Mouse (Mus musculus) hindbrain, embryonic 16.5 days (tissue): Measurements from ENCODE around the gene Abca13. TPM values are rescaled to one million over a fixed set of nuclear protein-coding genes. Genes with fewer than 3 reads are reported as not detected.

Experiments used
- ATAC-seq: fragments of 200-750 bp; cut with Nextera tagmentation; 2 replicates; pipeline ENCODE4 v1.8.0; 2017; ENCODE audit warnings: moderate TSS enrichment, moderate library complexity
- H3K27ac ChIP-seq: fragments of 300-500 bp; sonication (generic); 2 replicates; pipeline ENCODE4 v1.5.1; 2014; ENCODE audit warnings: low read depth, mild to moderate bottlenecking, control low read depth, low read length, moderate library complexity
- H3K27me3 ChIP-seq: fragments of 300-500 bp; sonication (generic); replicated peaks from 2 replicates; pipeline ENCODE4 v1.6.1; 2014; ENCODE audit warnings: low read length; ENCODE audit not compliant: control insufficient read depth, insufficient read depth
- H3K36me3 ChIP-seq: fragments of 300-500 bp; sonication (generic); 2 replicates; pipeline ENCODE4 v1.6.1; 2014; ENCODE audit warnings: mild to moderate bottlenecking, low read length, moderate library complexity, mixed read lengths; ENCODE audit not compliant: control insufficient read depth, insufficient read depth
- H3K4me1 ChIP-seq: fragments of 300-500 bp; sonication (generic); 2 replicates; pipeline ENCODE4 v1.6.1; 2014; ENCODE audit warnings: low read depth, low read length; ENCODE audit not compliant: control insufficient read depth, insufficient read depth
- H3K4me2 ChIP-seq: fragments of 300-500 bp; sonication (generic); 2 replicates; pipeline ENCODE4 v1.6.1; 2014; ENCODE audit warnings: mild to moderate bottlenecking, low read length, control low read depth, moderate library complexity
- H3K4me3 ChIP-seq: fragments of 300-500 bp; sonication (generic); 2 replicates; pipeline ENCODE4 v1.5.1; 2014; ENCODE audit warnings: mild to moderate bottlenecking, low read length, control low read depth, moderate library complexity
- H3K9ac ChIP-seq: fragments of 300-500 bp; sonication (generic); 2 replicates; pipeline ENCODE4 v1.6.1; 2014; ENCODE audit warnings: low read depth, mild to moderate bottlenecking, control low read depth, low read length, moderate library complexity
- H3K9me3 ChIP-seq: fragments of 300-500 bp; sonication (generic); 2 replicates; pipeline ENCODE4 v1.6.1; 2014; ENCODE audit warnings: mild to moderate bottlenecking, low read length, moderate library complexity; ENCODE audit not compliant: control insufficient read depth
- WGBS: fragments of 180-500 bp; shearing (Covaris S2); extraction: QIAGEN DNeasy Blood & Tissue Kit; methylation state at CpG from one replicate; pipeline ENCODE4 v1.1.7; 2014; 5-methylcytosine and 5-hydroxymethylcytosine counted together
- polyA plus RNA-seq: library from polyadenylated mRNA; unstranded; fragments of >200 nt; fragmentation: Nextera tagmentation; extraction: Ambion mirVana; gene quantifications from 2 replicates; pipeline ENCODE4 v1.2.1, GENCODE M21; 2015

Gene Abca13
- polyA plus RNA-seq, 1 experiment from 2014 or later, result 0.01 TPM

DNA sequence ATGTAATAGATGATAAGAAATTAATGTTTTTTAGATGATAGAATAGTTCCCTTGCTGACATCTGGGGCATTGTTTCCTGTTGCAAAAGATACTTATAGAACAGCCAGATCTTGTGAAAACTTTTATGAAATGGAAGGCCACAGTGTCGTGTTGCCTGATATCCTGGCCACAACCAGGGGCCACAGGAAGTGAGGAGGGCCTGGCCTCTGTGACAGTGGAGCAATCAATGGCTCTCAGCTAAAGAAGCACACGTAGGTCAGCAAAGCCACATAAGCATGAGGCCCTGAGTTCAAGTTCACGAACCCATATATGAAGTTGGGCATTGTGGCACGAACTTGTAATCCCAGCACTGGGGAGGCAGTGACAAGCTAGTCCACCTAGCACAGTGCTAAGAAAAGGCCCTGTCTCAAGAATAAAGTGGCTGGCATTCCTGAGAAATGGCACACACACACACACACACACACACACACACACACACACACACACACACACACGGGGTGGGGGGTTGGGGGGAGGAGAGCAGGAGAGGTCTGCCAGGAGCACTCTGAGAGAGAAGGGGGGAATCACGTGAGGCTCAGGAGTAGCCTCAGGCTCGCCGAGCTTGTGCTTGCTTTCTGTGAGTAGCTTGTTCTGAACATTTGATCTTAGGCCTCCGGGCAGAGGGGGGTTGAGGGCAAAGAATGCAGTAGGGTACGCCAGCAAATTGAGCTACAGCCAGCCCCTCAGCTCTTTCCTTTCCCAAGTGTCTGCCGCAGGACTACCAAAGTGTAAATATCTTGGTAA, 779 bp upstream of the Abca13 start:
- H3K4me1 ChIP-seq, result no peaks in the 10 kb centered on the region
- no peak overlapping the region for H3K27ac ChIP-seq
- 39% methylated on average over 11 of the region's 11 CpGs for whole genome bisulfite sequencing
- ATAC-seq, result peak; percentile 52; the same call in 1 of the 2 replicates
- H3K4me2 ChIP-seq, result no peak overlapping the region
- no peak overlapping the region for H3K4me3 ChIP-seq
- no peaks in the 10 kb centered on the region for H3K9me3 ChIP-seq
- no peaks in the 10 kb centered on the region for H3K36me3 ChIP-seq
- no peaks in the 10 kb centered on the region for H3K27me3 ChIP-seq
- H3K9ac ChIP-seq, result no peak overlapping the region

DNA sequence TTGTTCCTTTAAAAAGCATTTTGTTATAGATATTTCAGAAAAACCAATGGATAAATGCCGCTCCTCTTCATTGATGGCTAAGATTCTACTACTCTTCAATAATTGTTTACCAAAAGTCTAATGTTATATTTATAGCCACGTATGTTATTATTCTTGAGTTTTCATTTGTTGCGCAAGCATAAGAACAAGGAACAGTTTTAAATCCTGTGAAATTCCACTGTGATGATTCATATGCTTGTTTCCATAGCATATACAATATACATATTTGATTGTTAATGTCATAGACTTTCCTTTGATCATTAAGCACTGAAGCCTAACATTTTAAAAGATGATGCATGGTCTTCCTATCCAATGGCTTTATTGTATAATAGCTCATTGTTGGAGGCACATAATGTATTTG, 3.1 kb downstream of the Abca13 start:
- Histone ChIP-seq H3K36me3 (no peaks in the 10 kb centered on the region), H3K4me2 (no peak overlapping the region), H3K27me3 (no peaks in the 10 kb centered on the region), H3K9ac (no peak overlapping the region), H3K4me1 (no peaks in the 10 kb centered on the region), H3K9me3 (no peaks in the 10 kb centered on the region), H3K27ac (no peak overlapping the region), H3K4me3 (no peak overlapping the region)
- ATAC-seq, result no peak
- 95% methylated on average over 3 of the region's 3 CpGs for WGBS

DNA sequence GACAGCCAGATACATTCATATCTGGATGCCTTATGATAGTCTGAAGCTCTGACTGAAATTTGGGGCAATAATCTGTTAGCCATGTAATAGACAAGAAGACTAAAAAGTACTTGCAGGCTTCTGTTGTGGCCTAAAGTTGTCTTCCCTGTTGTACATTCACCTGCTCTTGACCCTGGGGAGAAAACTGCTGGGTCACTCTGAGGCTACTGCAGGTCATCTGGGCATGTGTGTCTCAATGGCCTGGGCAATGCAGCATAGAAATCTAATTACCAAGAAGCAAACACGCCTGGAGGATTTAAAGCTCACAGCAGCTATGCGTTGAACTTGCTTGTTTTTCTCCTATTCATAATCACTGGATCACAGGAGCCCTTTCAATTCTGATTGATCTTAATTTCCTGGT, 8.1 kb downstream of the Abca13 start:
- Histone ChIP-seq H3K27ac (no peak overlapping the region), H3K4me1 (no peaks in the 10 kb centered on the region), H3K9ac (no peak overlapping the region), H3K4me2 (no peak overlapping the region), H3K36me3 (no peaks in the 10 kb centered on the region), H3K27me3 (no peaks in the 10 kb centered on the region), H3K4me3 (no peak overlapping the region), H3K9me3 (no peaks in the 10 kb centered on the region)
- no peak for ATAC-seq
- WGBS, result 70% methylated on average over 2 of the region's 2 CpGs

DNA sequence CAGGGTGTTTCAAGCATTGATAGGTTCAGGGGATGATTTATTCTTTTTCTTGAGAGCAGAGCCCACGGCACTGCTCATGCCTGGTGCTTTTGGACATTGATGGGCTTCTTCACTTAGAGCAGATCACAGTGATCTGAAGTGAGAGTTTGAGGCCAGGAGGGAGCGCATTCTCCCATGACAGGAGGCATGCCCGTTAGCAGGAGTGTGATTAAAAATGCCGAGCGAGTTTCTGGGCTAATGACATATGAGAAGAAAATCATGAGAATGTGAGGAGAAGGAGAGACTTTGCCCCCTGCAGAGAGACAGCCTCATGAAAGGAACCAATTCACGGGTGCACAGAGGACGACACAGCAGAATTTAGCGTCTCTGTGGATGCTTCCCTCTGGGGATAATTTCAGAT, 19.0 kb downstream of the Abca13 start:
- Histone ChIP-seq H3K4me3 (no peak overlapping the region), H3K9ac (no peak overlapping the region), H3K27me3 (no peaks in the 10 kb centered on the region), H3K4me1 (no peaks in the 10 kb centered on the region), H3K36me3 (no peaks in the 10 kb centered on the region), H3K27ac (no peak overlapping the region), H3K9me3 (no peaks in the 10 kb centered on the region), H3K4me2 (no peak overlapping the region)
- no peak for ATAC-seq
- WGBS, result 55% methylated on average over 8 of the region's 8 CpGs

DNA sequence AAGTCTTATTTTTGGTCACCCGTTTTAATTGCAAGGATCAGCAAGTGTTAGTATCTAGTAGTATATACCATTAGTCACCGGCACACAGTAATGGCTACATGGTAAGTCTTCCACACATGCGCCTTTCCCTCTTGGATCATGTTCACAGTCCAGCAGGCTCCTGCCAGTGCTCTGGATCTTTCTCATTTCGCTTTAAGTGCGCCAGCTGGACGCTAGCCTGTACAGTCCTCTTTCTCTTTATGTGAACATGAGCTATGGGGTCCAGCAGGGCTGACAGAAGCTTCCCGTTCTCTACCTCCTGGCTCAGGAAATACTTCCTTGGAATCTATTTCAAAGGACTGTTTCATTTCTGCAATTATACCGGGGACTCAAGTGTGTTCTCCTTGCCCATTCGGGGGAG, 21.8 kb downstream of the Abca13 start:
- no peak overlapping the region for H3K4me3 ChIP-seq
- no peaks in the 10 kb centered on the region for H3K27me3 ChIP-seq
- 85% methylated on average over 9 of the region's 9 CpGs for WGBS
- ATAC-seq, result no peak
- no peak overlapping the region for H3K4me2 ChIP-seq
- no peaks in the 10 kb centered on the region for H3K4me1 ChIP-seq
- H3K9me3 ChIP-seq, result no peaks in the 10 kb centered on the region
- H3K27ac ChIP-seq, result no peak overlapping the region
- H3K9ac ChIP-seq, result no peak overlapping the region
- H3K36me3 ChIP-seq, result no peaks in the 10 kb centered on the region

DNA sequence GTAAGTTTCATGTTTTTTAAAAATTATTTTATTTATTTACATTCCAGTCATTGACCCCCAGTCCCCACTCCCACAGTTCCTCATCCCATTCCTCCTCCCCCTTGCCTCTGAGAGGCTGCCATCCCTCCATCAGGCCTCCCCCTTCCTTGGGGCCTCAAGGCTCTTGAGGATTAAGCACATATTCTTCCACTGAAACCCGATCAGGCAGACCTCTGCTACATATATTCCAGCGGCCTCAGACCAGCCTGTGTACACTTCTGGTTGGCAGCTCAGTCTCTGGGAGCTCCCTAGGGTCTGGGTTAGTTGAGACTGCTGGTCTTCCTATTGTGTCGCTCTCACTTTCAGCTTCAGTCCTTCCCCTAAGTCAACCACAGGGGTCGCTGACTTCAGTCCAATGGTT, 24.5 kb downstream of the Abca13 start:
- 41% methylated on average over 4 of the region's 4 CpGs for whole genome bisulfite sequencing

DNA sequence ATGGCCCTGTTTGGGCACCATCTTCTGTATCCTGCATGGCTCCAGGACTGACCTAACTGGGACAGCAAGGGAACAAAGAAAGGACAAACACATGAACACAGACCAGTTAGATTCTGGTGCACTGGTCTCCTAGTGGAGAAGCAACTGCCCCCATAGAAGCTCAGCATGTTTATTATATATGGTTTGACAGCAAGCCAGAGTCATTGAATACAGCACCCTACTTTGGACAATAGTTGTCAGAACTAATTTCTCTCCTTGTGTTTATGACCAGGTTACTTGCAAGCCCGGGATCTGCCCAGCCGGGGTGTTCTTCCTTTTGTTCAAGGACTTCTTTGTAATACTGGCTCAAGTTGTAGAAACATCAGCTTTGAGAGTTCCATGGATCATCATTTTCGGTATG, 28.8 kb downstream of the Abca13 start:
- no peak overlapping the region for H3K4me3 ChIP-seq
- no peak overlapping the region for H3K27ac ChIP-seq
- H3K36me3 ChIP-seq, result no peaks in the 10 kb centered on the region
- WGBS, result 79% methylated on average over 3 of the region's 3 CpGs
- no peaks in the 10 kb centered on the region for H3K27me3 ChIP-seq
- ATAC-seq, result no peak
- no peaks in the 10 kb centered on the region for H3K4me1 ChIP-seq
- H3K4me2 ChIP-seq, result no peak overlapping the region
- H3K9me3 ChIP-seq, result no peaks in the 10 kb centered on the region
- no peak overlapping the region for H3K9ac ChIP-seq

More for the DNA sequence above, 24.5 kb downstream of the Abca13 start:
- Histone ChIP-seq H3K4me2 (no peak overlapping the region), H3K4me3 (no peak overlapping the region), H3K27me3 (no peaks in the 10 kb centered on the region), H3K4me1 (no peaks in the 10 kb centered on the region), H3K27ac (no peak overlapping the region), H3K9me3 (no peaks in the 10 kb centered on the region), H3K36me3 (no peaks in the 10 kb centered on the region), H3K9ac (no peak overlapping the region)
- ATAC-seq, result no peak

DNA sequence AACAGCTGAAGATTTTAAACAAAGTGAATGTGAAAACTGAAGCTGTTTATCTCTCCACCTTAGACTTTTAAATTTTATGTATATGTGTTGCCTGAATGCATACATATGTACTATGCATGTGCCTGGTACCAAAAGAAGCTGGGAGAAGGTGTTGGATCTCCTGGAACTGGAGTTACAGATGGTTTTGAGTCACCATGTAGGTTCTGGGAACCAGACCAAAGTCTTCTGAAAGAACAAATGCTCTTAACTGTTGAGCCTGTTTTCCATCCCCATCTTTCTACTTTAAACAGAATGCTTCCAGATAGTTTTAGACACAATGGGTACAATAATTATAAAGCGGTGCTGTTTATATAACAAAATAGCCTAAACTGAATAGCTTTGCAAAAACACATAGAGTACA, 29.9 kb downstream of the Abca13 start:
- H3K27ac ChIP-seq, result no peak overlapping the region
- ATAC-seq, result no peak
- no peaks in the 10 kb centered on the region for H3K9me3 ChIP-seq
- H3K4me2 ChIP-seq, result no peak overlapping the region
- H3K27me3 ChIP-seq, result no peaks in the 10 kb centered on the region
- H3K4me1 ChIP-seq, result no peaks in the 10 kb centered on the region
- H3K36me3 ChIP-seq, result no peaks in the 10 kb centered on the region
- no peak overlapping the region for H3K9ac ChIP-seq
- 95% methylated on average over 1 of the region's 1 CpGs for WGBS
- no peak overlapping the region for H3K4me3 ChIP-seq

DNA sequence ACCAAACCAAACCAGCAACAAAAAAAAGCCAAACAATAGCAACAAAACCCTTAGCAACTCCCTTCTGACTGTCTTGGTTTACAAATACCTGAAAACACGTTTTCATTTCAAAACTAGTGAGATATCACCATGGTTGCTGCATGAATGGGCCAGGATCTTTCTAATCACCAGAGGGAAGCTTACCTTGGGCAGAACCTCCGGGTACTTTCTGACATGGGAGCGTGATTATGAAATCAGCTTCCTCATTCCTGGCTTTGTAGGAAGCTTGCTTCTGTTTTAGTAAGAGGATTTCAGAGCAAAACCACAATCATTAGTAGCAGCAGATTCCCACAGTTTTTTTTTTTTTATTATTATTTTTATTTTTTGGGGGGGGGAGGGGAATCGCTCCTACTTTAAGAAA, 34.7 kb downstream of the Abca13 start:
- H3K9ac ChIP-seq, result no peak overlapping the region
- no peaks in the 10 kb centered on the region for H3K9me3 ChIP-seq
- H3K27me3 ChIP-seq, result no peaks in the 10 kb centered on the region
- H3K27ac ChIP-seq, result no peak overlapping the region
- H3K4me1 ChIP-seq, result no peaks in the 10 kb centered on the region
- H3K4me2 ChIP-seq, result no peak overlapping the region
- no peak overlapping the region for H3K4me3 ChIP-seq
- ATAC-seq, result no peak
- no peaks in the 10 kb centered on the region for H3K36me3 ChIP-seq
- 88% methylated on average over 4 of the region's 4 CpGs for WGBS
